10 mouse cellular contexts compared by ENCODE assay signal in the genomic region with DNA sequence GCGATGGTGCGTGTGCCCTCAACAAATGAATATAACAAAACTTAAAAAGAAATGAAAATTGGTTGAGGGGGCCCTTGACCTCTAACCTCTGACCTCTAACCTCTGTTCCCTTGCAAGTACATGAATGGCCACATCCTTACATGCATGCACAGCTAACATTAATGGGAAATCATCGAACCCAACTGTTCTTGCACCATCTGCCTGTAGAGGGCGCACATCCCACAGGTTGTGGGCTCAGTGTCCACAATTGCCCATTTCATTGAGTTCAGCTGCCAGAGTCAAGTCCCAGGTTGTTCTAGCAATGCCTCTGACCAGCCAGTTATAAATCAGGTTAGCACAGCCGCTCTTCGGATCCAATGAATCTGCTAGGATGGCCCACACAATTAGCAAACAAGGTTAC. TPM values are rescaled to one million over a fixed set of nuclear protein-coding genes. Genes with fewer than 3 reads are reported as not detected.
DNase-seq lines count a peak whose midpoint lies in the region; ATAC-seq and TF ChIP-seq lines count a peak whose summit lies in the region.
"Had no signal": no experiment of that assay in that cellular context is flagged by ENCODE, and none has a peak within 500 bp of the region (broad histone marks: within the 10 kb centered on the region; RNA-seq: fewer than 3 reads in every experiment).

No protein-coding gene starts in this region.

- TF ChIP-seq CTCF in cortical plate, adult 2 months (IDR thresholded peaks at IDR 0.05; ENCODE audit: extremely low read depth, insufficient read depth, low read length), result peak; percentile 97

- H3K36me3 ChIP-seq in kidney, embryonic 14.5 days (ENCODE audit: control insufficient read depth, insufficient read depth, low read length), result no peaks in the 10 kb centered on the region
- no peaks in the 10 kb centered on the region for H3K36me3 ChIP-seq in neural tube, embryonic 11.5 days (ENCODE audit: control insufficient read depth, insufficient read depth, low read length)

- H3K9ac ChIP-seq in kidney, embryonic 14.5 days (ENCODE audit: low read depth, low read length), result no peak overlapping the region
- H3K9ac ChIP-seq in neural tube, embryonic 11.5 days (ENCODE audit: low read length), result no peak overlapping the region

- no peaks in the 10 kb centered on the region for H3K27me3 ChIP-seq in kidney, embryonic 14.5 days (ENCODE audit: control insufficient read depth, insufficient read depth, low read length)
- no peaks in the 10 kb centered on the region for H3K27me3 ChIP-seq in neural tube, embryonic 11.5 days (ENCODE audit: control insufficient read depth, insufficient read depth, low read length)

- no peaks in the 10 kb centered on the region for H3K9me3 ChIP-seq in kidney, embryonic 14.5 days (ENCODE audit: control insufficient read depth, low read length)
- H3K9me3 ChIP-seq in neural tube, embryonic 11.5 days (ENCODE audit: control insufficient read depth, low read length), result no peaks in the 10 kb centered on the region

- DNase-seq in kidney, adult 18-20 months, result peak; percentile 84
- peak; percentile 86 for DNase-seq in adipocyte (ENCODE audit: low spot score)
- peak; percentile 77 to 83 for DNase-seq in heart, postnatal 14 days
- DNase-seq in left cerebral cortex, postnatal 36 days (ENCODE audit: low spot score in 2 of 2), result peak; percentile 46 to 57
- peak; percentile 81 for DNase-seq in neural tube, embryonic 11.5 days (ENCODE audit: low spot score)
- DNase-seq in thymus, postnatal 14 days, result peak; percentile 71

- H3K4me1 ChIP-seq in kidney, embryonic 14.5 days (ENCODE audit: control insufficient read depth, insufficient read depth, low read length), result no peaks in the 10 kb centered on the region
- no peaks in the 10 kb centered on the region for H3K4me1 ChIP-seq in cortical plate, adult 2 months (ENCODE audit: control insufficient read depth, insufficient read depth, low read length)
- no peaks in the 10 kb centered on the region for H3K4me1 ChIP-seq in neural tube, embryonic 11.5 days (ENCODE audit: control insufficient read depth, insufficient read depth, low read length)

- no peak for ATAC-seq in kidney, embryonic 14.5 days (ENCODE audit: low FRiP score, low TSS enrichment)
- no peak for ATAC-seq in neural tube, embryonic 11.5 days (ENCODE audit: insufficient read depth, low FRiP score, low TSS enrichment)

- intact Hi-C loops in heart, postnatal 14 days (cut with DNase I), result no loop called here
- intact Hi-C loops in left cerebral cortex, postnatal 36 days (cut with DNase I), result no loop called here

- H3K27ac ChIP-seq in kidney, embryonic 14.5 days (ENCODE audit: low read depth, low read length), result no peak overlapping the region
- no peak overlapping the region for H3K27ac ChIP-seq in cortical plate, adult 2 months (ENCODE audit: insufficient read depth, low read length)
- H3K27ac ChIP-seq in neural tube, embryonic 11.5 days (ENCODE audit: low read depth, low read length), result no peak overlapping the region

- no peak for TF ChIP-seq POLR2A in cortical plate, adult 2 months (IDR thresholded peaks at IDR 0.05; ENCODE audit: extremely low read depth, insufficient read depth, low read length)

- 34% methylated on average over 6 of the region's 6 CpGs for WGBS in kidney, embryonic 14.5 days
- 37% methylated on average over 6 of the region's 6 CpGs for WGBS in neural tube, embryonic 11.5 days

- H3K4me2 ChIP-seq in kidney, embryonic 14.5 days (replicated peaks; ENCODE audit: low read depth, low read length), result no peak overlapping the region
- no peak overlapping the region for H3K4me2 ChIP-seq in neural tube, embryonic 11.5 days (ENCODE audit: low read depth)

- H3K4me3 ChIP-seq in kidney, embryonic 14.5 days (ENCODE audit: low read length), result no peak overlapping the region
- no peak overlapping the region for H3K4me3 ChIP-seq in cortical plate, adult 2 months (ENCODE audit: insufficient read depth, low read length)
- H3K4me3 ChIP-seq in neural tube, embryonic 11.5 days (ENCODE audit: low read depth, low read length), result no peak overlapping the region

RNA-seq across cellular contexts. Expression of gene Fxr2, which starts 4.5 kb away (rescaled TPM):
- 30.7 and 33.3 TPM in 2 replicates for polyA plus RNA-seq in kidney, embryonic 14.5 days (2014; fragmentation: Nextera tagmentation; extraction: Ambion mirVana)
- 132 and 158 TPM in 2 replicates for polyA plus RNA-seq in cortical plate, adult 2 months (2012; rRNA removed)
- 10 to 100 TPM; 69.2 to 71.6 TPM for total RNA-seq in heart, postnatal 14 days (2021)
- total RNA-seq in left cerebral cortex, postnatal 36 days (2021), result 100 to 1,000 TPM; 117 to 149 TPM
- 36.4 and 40.3 TPM in 2 replicates for polyA plus RNA-seq in neural tube, embryonic 11.5 days (2014; fragmentation: Nextera tagmentation; extraction: Ambion mirVana)

RNA-seq across cellular contexts. Expression of gene Sat2, which starts 6.5 kb away (rescaled TPM):
- 16.9 and 22.6 TPM in 2 replicates for polyA plus RNA-seq in kidney, embryonic 14.5 days (2014; fragmentation: Nextera tagmentation; extraction: Ambion mirVana)
- polyA plus RNA-seq in cortical plate, adult 2 months (2012; rRNA removed), result 18.1 and 21.1 TPM in 2 replicates
- 1 to 10 TPM; 1.6 to 2.5 TPM for total RNA-seq in heart, postnatal 14 days (2021)
- 10 to 100 TPM in 1 of 2 experiments, 1 to 10 TPM in 1; 9.5 to 11.2 TPM for total RNA-seq in left cerebral cortex, postnatal 36 days (2021)
- 14.9 and 19.0 TPM in 2 replicates for polyA plus RNA-seq in neural tube, embryonic 11.5 days (2014; fragmentation: Nextera tagmentation; extraction: Ambion mirVana)

RNA-seq across cellular contexts. Expression of gene Shbg, which starts 10.6 kb away (rescaled TPM):
- polyA plus RNA-seq in kidney, embryonic 14.5 days (2014; fragmentation: Nextera tagmentation; extraction: Ambion mirVana), result not detected in 2 replicates
- polyA plus RNA-seq in cortical plate, adult 2 months (2012; rRNA removed), result 0.06 and 0.08 TPM in 2 replicates
- total RNA-seq in heart, postnatal 14 days (2021), result not detected
- not detected for total RNA-seq in left cerebral cortex, postnatal 36 days (2021)
- not detected in 2 replicates for polyA plus RNA-seq in neural tube, embryonic 11.5 days (2014; fragmentation: Nextera tagmentation; extraction: Ambion mirVana)
- polyA plus RNA-seq: neural tube, embryonic 14.5 days had no signal

RNA-seq across cellular contexts. Expression of gene Atp1b2, which starts 22.5 kb away (rescaled TPM):
- 7.6 and 11.4 TPM in 2 replicates for polyA plus RNA-seq in kidney, embryonic 14.5 days (2014; fragmentation: Nextera tagmentation; extraction: Ambion mirVana)
- polyA plus RNA-seq in cortical plate, adult 2 months (2012; rRNA removed), result 362 and 374 TPM in 2 replicates
- 10 to 100 TPM; 31.8 to 31.9 TPM for total RNA-seq in heart, postnatal 14 days (2021)
- 100 to 1,000 TPM; 398 to 420 TPM for total RNA-seq in left cerebral cortex, postnatal 36 days (2021)
- 7.2 and 7.7 TPM in 2 replicates for polyA plus RNA-seq in neural tube, embryonic 11.5 days (2014; fragmentation: Nextera tagmentation; extraction: Ambion mirVana)

RNA-seq across cellular contexts. Expression of gene Sox15, which starts 26.8 kb away (rescaled TPM):
- polyA plus RNA-seq in kidney, embryonic 14.5 days (2014; fragmentation: Nextera tagmentation; extraction: Ambion mirVana), result 0.51 TPM in 1 of 2 replicates, not detected in the other
- 0.25 and 0.28 TPM in 2 replicates for polyA plus RNA-seq in cortical plate, adult 2 months (2012; rRNA removed)
- total RNA-seq in heart, postnatal 14 days (2021), result not detected
- under 1 TPM in 1 of 2 experiments, not detected in 1; 0.39 TPM for total RNA-seq in left cerebral cortex, postnatal 36 days (2021)
- polyA plus RNA-seq in neural tube, embryonic 11.5 days (2014; fragmentation: Nextera tagmentation; extraction: Ambion mirVana), result not detected in 2 replicates
- polyA plus RNA-seq: frontal cortex, adult 2 months; neural tube, embryonic 14.5 days had no signal
